Mouse (Mus musculus) neural tube, embryonic 11.5 days (tissue): Measurements from ENCODE around the gene Gm5891. TPM values are rescaled to one million over a fixed set of nuclear protein-coding genes. Genes with fewer than 3 reads are reported as not detected.
"Not testable (repeated sequence)": the region's sequence is repeated elsewhere in the genome, so short reads cannot be mapped to it uniquely, and the experiment has no call there.

ENCODE experiments used
- ATAC-seq: fragments of 200-750 bp; cut with Nextera tagmentation; 2 replicates; pipeline ENCODE4 v1.8.0; 2017; ENCODE audit warnings: moderate number of reproducible peaks, mild to moderate bottlenecking, moderate TSS enrichment, moderate library complexity; ENCODE audit not compliant: insufficient read depth, low FRiP score, low TSS enrichment
- DNase-seq: peaks from one replicate; pipeline ENCODE4 v3.0.0-alpha.2; 2015; ENCODE audit warnings: low spot score
- H3K27ac ChIP-seq: fragments of 300-500 bp; sonication (generic); 2 replicates; pipeline ENCODE4 v1.5.1; 2014; ENCODE audit warnings: low read depth, mild to moderate bottlenecking, low read length
- H3K27me3 ChIP-seq: fragments of 300-500 bp; sonication (generic); 2 replicates; pipeline ENCODE4 v1.6.1; 2014; ENCODE audit warnings: mild to moderate bottlenecking, low read length, mixed read lengths; ENCODE audit not compliant: control insufficient read depth, insufficient read depth
- H3K36me3 ChIP-seq: fragments of 300-500 bp; sonication (generic); 2 replicates; pipeline ENCODE4 v1.6.1; 2014; ENCODE audit warnings: mild to moderate bottlenecking, low read length, moderate library complexity, mixed read lengths; ENCODE audit not compliant: control insufficient read depth, insufficient read depth
- H3K4me1 ChIP-seq: fragments of 300-500 bp; sonication (generic); 2 replicates; pipeline ENCODE4 v1.6.1; 2014; ENCODE audit warnings: low read length, mixed read lengths; ENCODE audit not compliant: control insufficient read depth, insufficient read depth
- H3K4me2 ChIP-seq: fragments of 300-500 bp; sonication (generic); 2 replicates; pipeline ENCODE4 v1.6.1; 2014; ENCODE audit warnings: low read depth, mild to moderate bottlenecking, moderate library complexity
- H3K4me3 ChIP-seq: fragments of 300-500 bp; sonication (generic); 2 replicates; pipeline ENCODE4 v1.5.1; 2014; ENCODE audit warnings: low read depth, low read length
- H3K9ac ChIP-seq: fragments of 300-500 bp; sonication (generic); 2 replicates; pipeline ENCODE4 v1.6.1; 2014; ENCODE audit warnings: mild to moderate bottlenecking, low read length
- H3K9me3 ChIP-seq: fragments of 300-500 bp; sonication (generic); 2 replicates; pipeline ENCODE4 v1.6.1; 2016; ENCODE audit warnings: low read length; ENCODE audit not compliant: control insufficient read depth
- WGBS: fragments of 180-500 bp; shearing (Covaris S2); extraction: QIAGEN DNeasy Blood & Tissue Kit; methylation state at CpG from one replicate; pipeline ENCODE4 v1.1.7; 2014; 5-methylcytosine and 5-hydroxymethylcytosine counted together
- polyA plus RNA-seq: library from polyadenylated mRNA; unstranded; fragments of >200 nt; fragmentation: Nextera tagmentation; extraction: Ambion mirVana; gene quantifications from 2 replicates; pipeline ENCODE4 v1.2.1, GENCODE M21; 2014

Gm5891 gene
- polyA plus RNA-seq, result not detected in 2 replicates

DNA sequence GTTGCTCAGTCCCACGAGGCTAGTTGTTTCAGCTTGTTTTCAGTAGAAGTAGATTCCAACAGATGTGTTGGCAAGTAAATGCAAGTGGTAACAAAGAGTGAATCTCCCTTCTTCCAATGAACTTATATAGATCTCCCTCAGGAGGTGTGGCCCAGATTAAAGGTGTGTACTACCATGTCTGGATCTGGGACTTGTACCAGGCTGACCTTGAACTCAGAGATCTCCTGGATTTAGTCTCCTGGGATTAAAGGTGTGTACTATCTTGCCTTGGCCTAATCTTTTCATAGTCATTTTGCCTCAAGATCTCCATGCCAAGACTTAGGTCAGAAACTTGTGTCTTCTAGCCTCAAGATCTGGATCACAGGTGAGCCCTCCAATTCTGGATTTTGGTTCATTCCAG is at the start of gene Gm5891:
TSS of gene Gm5891 (minus strand) at position 101 of the 400 bp plus-strand sequence.
- whole genome bisulfite sequencing, result no CpG with 5 or more reads among the region's 1 CpGs
- ATAC-seq, H3K9me3 ChIP-seq: not testable (repeated sequence)

More for the DNA sequence above, at the start of gene Gm5891:
- not testable (repeated sequence) for H3K4me2 ChIP-seq, H3K4me3 ChIP-seq, H3K27me3 ChIP-seq, H3K4me1 ChIP-seq, H3K27ac ChIP-seq, H3K9ac ChIP-seq, H3K36me3 ChIP-seq, DNase-seq

Other genes starting within 250 kb of the Gm5891 start
- not detected in 2 replicates for gene Gm4175, start 159.8 kb downstream of the Gm5891 start, polyA plus RNA-seq
- gene Gm4177, start 124.6 kb downstream of the Gm5891 start, polyA plus RNA-seq, result not detected in 2 replicates
- gene Vmn1r135, start 88.9 kb downstream of the Gm5891 start, polyA plus RNA-seq, result not detected in 2 replicates
- not detected in 2 replicates for gene Gm5725, start 77.0 kb downstream of the Gm5891 start, polyA plus RNA-seq
- not detected in 2 replicates for gene Vmn1r137, start 73.3 kb upstream of the Gm5891 start, polyA plus RNA-seq
- not detected in 2 replicates for gene Vmn1r138, start 107.6 kb upstream of the Gm5891 start, polyA plus RNA-seq
- gene Gm6176, start 135.0 kb upstream of the Gm5891 start, polyA plus RNA-seq, result not detected in 2 replicates
- not detected in 2 replicates for gene Vmn1r139, start 147.8 kb upstream of the Gm5891 start, polyA plus RNA-seq
- gene Gm16451, start 197.0 kb upstream of the Gm5891 start, polyA plus RNA-seq, result not detected in 2 replicates
- gene Gm10666, start 213.4 kb upstream of the Gm5891 start, polyA plus RNA-seq, result not detected in 2 replicates
- not detected in 2 replicates for gene Vmn1r142, start 242.7 kb upstream of the Gm5891 start, polyA plus RNA-seq